Mouse (Mus musculus): Measurements from ENCODE around the gene Mef2d.

- TF ChIP-seq POLR2A (IDR thresholded peaks at IDR 0.05; ENCODE audit: low read depth, low read length) (no peak), CTCF (IDR thresholded peaks at IDR 0.05; ENCODE audit: extremely low read depth, insufficient read length, insufficient replicate concordance, low read depth, low read length) (peak; percentile 73; the same call in 1 of the 2 replicates)
These were observed 31.2 kb downstream of the Mef2d start for GRCm38 (mm10) chr3:88173375-88173774.
